Mouse (Mus musculus) lung, embryonic 14.5 days (tissue): ENCODE results near the gene Helz. TPM values are rescaled to one million over a fixed set of nuclear protein-coding genes. Genes with fewer than 3 reads are reported as not detected.
"Not testable (repeated sequence)": the region's sequence is repeated elsewhere in the genome, so short reads cannot be mapped to it uniquely, and the experiment has no call there.

Experiments used
- ATAC-seq: fragments of 200-750 bp; cut with Nextera tagmentation; 2 replicates; pipeline ENCODE4 v1.8.0; 2017; ENCODE audit warnings: mild to moderate bottlenecking, moderate TSS enrichment, moderate library complexity; ENCODE audit not compliant: insufficient read depth
- DNase-seq: peaks from one replicate; pipeline ENCODE4 v3.0.0-alpha.2; 2015
- H3K27ac ChIP-seq: fragments of 300-500 bp; sonication (generic); 2 replicates; pipeline ENCODE4 v1.5.1; 2014; ENCODE audit warnings: low read depth, mild to moderate bottlenecking, moderate library complexity
- H3K27me3 ChIP-seq: fragments of 300-500 bp; sonication (generic); 2 replicates; pipeline ENCODE4 v1.6.1; 2014; ENCODE audit warnings: low read length, control low read depth; ENCODE audit not compliant: insufficient read depth
- H3K36me3 ChIP-seq: fragments of 300-500 bp; sonication (generic); 2 replicates; pipeline ENCODE4 v1.6.1; 2014; ENCODE audit warnings: control low read depth; ENCODE audit not compliant: insufficient read depth
- H3K4me1 ChIP-seq: fragments of 300-500 bp; sonication (generic); 2 replicates; pipeline ENCODE4 v1.6.1; 2014; ENCODE audit warnings: antibody characterized with exemption, control low read depth; ENCODE audit not compliant: insufficient read depth
- H3K4me2 ChIP-seq: fragments of 300-500 bp; sonication (generic); 2 replicates; pipeline ENCODE4 v1.6.1; 2014; ENCODE audit warnings: mild to moderate bottlenecking
- H3K4me3 ChIP-seq: fragments of 300-500 bp; sonication (generic); 2 replicates; pipeline ENCODE4 v1.5.1; 2014; ENCODE audit warnings: low read depth, low read length
- H3K9ac ChIP-seq: fragments of 300-500 bp; sonication (generic); 2 replicates; pipeline ENCODE4 v1.6.1; 2014
- H3K9me3 ChIP-seq: fragments of 300-500 bp; sonication (generic); 2 replicates; pipeline ENCODE4 v1.6.1; 2016; ENCODE audit warnings: low read depth, low read length, control low read depth
- CTCF ChIP-seq: IDR thresholded peaks from 2 replicates; pipeline ENCODE4 v1.5.1; 2016; ENCODE audit warnings: antibody characterized with exemption, low read depth
- WGBS: fragments of 180-500 bp; shearing (Covaris S2); extraction: QIAGEN DNeasy Blood & Tissue Kit; methylation state at CpG from one replicate; pipeline ENCODE4 v1.1.7; 2014; 5-methylcytosine and 5-hydroxymethylcytosine counted together
- polyA plus RNA-seq: library from polyadenylated mRNA; unstranded; fragments of >200 nt; fragmentation: Nextera tagmentation; extraction: Ambion mirVana; gene quantifications from 2 replicates; pipeline ENCODE4 v1.2.1, GENCODE M21; 2014

Helz gene
- polyA plus RNA-seq, 1 experiment from 2014 or later, result 27.4 TPM

- Histone ChIP-seq H3K9ac (no peak overlapping the region), H3K9me3 (no peaks in the 10 kb centered on the region), H3K27ac (no peak overlapping the region), H3K4me3 (no peak overlapping the region), H3K4me2 (no peak overlapping the region), H3K27me3 (no peaks in the 10 kb centered on the region), H3K4me1 (no peaks in the 10 kb centered on the region), H3K36me3 (peaks cover 20% of the 10 kb centered on the region)
- no peak for ATAC-seq
- peak; percentile 33 for DNase-seq
- 76% methylated on average over 12 of the region's 12 CpGs for WGBS
- no peak for TF ChIP-seq CTCF
These were observed 37.1 kb downstream of the Helz start for GRCm38 (mm10) chr11:107584660-107585451.

- not testable (repeated sequence) for H3K9ac ChIP-seq, H3K9me3 ChIP-seq, H3K27ac ChIP-seq, DNase-seq, H3K4me2 ChIP-seq, ATAC-seq, H3K4me3 ChIP-seq, H3K27me3 ChIP-seq, H3K4me1 ChIP-seq
- peaks cover 17% of the 10 kb centered on the region for H3K36me3 ChIP-seq
- WGBS, result 79% methylated on average over 5 of the region's 5 CpGs
These were observed 38.4 kb downstream of the Helz start for GRCm38 (mm10) chr11:107586129-107586528.

GRCm38 (mm10) chr11:107587141-107587540 is 39.4 kb downstream of the Helz start:
- 88% methylated on average over 7 of the region's 7 CpGs for WGBS
- no peaks in the 10 kb centered on the region for H3K9me3 ChIP-seq
- ATAC-seq, result no peak

GRCm38 (mm10) chr11:107592575-107592974 is 44.8 kb downstream of the Helz start:
- Histone ChIP-seq H3K4me1 (no peaks in the 10 kb centered on the region), H3K9me3 (no peaks in the 10 kb centered on the region), H3K36me3 (peaks cover 42% of the 10 kb centered on the region), H3K4me3 (no peak overlapping the region), H3K27ac (no peak overlapping the region), H3K9ac (no peak overlapping the region), H3K4me2 (no peak overlapping the region), H3K27me3 (no peaks in the 10 kb centered on the region)
- no peak for ATAC-seq
- WGBS, result 90% methylated on average over 5 of the region's 5 CpGs
- no peak for TF ChIP-seq CTCF
- DNase-seq, result no peak

More at GRCm38 (mm10) chr11:107587141-107587540, 39.4 kb downstream of the Helz start:
- Histone ChIP-seq H3K4me3 (no peak overlapping the region), H3K27me3 (no peaks in the 10 kb centered on the region), H3K4me1 (no peaks in the 10 kb centered on the region), H3K4me2 (no peak overlapping the region), H3K9ac (no peak overlapping the region), H3K27ac (no peak overlapping the region), H3K36me3 (peaks cover 13% of the 10 kb centered on the region)
- no peak for TF ChIP-seq CTCF
- no peak for DNase-seq

GRCm38 (mm10) chr11:107597381-107597780 is 49.7 kb downstream of the Helz start:
- Histone ChIP-seq H3K27me3 (no peaks in the 10 kb centered on the region), H3K27ac (no peak overlapping the region), H3K9me3 (no peaks in the 10 kb centered on the region), H3K36me3 (peaks cover 66% of the 10 kb centered on the region), H3K4me2 (no peak overlapping the region), H3K4me1 (no peaks in the 10 kb centered on the region), H3K4me3 (no peak overlapping the region), H3K9ac (no peak overlapping the region)
- ATAC-seq (no peak), DNase-seq (no peak)
- 90% methylated on average over 4 of the region's 4 CpGs for WGBS
- TF ChIP-seq CTCF, result no peak

GRCm38 (mm10) chr11:107605694-107606093 is 58.0 kb downstream of the Helz start:
- no peak overlapping the region for H3K27ac ChIP-seq
- no peaks in the 10 kb centered on the region for H3K27me3 ChIP-seq
- DNase-seq (no peak), ATAC-seq (no peak)
- no peaks in the 10 kb centered on the region for H3K9me3 ChIP-seq
- no peak overlapping the region for H3K9ac ChIP-seq
- peaks cover 48% of the 10 kb centered on the region for H3K36me3 ChIP-seq
- TF ChIP-seq CTCF, result no peak
- no peaks in the 10 kb centered on the region for H3K4me1 ChIP-seq
- no peak overlapping the region for H3K4me3 ChIP-seq
- 89% methylated on average over 7 of the region's 7 CpGs for WGBS
- H3K4me2 ChIP-seq, result no peak overlapping the region

- Histone ChIP-seq H3K36me3 (peaks cover 29% of the 10 kb centered on the region), H3K27me3 (no peaks in the 10 kb centered on the region), H3K27ac (no peak overlapping the region), H3K4me1 (no peaks in the 10 kb centered on the region), H3K9ac (no peak overlapping the region), H3K9me3 (no peaks in the 10 kb centered on the region), H3K4me3 (no peak overlapping the region), H3K4me2 (no peak overlapping the region)
- DNase-seq, result no peak
- TF ChIP-seq CTCF, result no peak
- WGBS, result 70% methylated on average over 5 of the region's 5 CpGs
- no peak for ATAC-seq
These were observed 66.2 kb downstream of the Helz start for GRCm38 (mm10) chr11:107613906-107614305.
